Mouse (Mus musculus): ENCODE measurements around the gene Cdh26. TPM values are rescaled to one million over a fixed set of nuclear protein-coding genes. Genes with fewer than 3 reads are reported as not detected.

Gene Cdh26
- total RNA-seq (2021): under 1 TPM in 1 of 2 experiments, not detected in 1; 0.11 TPM

DNA sequence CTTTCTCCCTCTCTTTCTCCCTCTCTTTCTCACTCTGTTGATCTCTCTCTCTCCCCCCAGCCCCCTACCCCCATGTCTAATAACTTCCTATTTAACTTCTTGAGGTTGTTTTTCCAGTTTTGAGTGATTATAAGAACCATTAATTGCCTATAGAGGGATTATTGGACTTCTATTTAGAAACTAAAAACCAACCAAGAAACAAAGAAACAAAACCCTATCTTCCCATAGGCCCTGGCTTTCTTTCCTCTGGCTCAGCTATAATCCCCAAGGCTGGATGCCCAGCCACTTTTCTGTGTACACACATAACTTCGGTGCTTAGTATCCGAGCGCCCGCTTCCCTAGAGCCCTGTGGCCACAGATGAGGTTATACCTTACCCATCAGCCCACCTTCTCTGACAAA is at the start of gene Cdh26:
Cdh26 (plus strand) TSS at position 301 of the 400 bp plus-strand sequence.
- intact Hi-C loops (cut with DNase I): no loop called here
- no peak for DNase-seq

DNA sequence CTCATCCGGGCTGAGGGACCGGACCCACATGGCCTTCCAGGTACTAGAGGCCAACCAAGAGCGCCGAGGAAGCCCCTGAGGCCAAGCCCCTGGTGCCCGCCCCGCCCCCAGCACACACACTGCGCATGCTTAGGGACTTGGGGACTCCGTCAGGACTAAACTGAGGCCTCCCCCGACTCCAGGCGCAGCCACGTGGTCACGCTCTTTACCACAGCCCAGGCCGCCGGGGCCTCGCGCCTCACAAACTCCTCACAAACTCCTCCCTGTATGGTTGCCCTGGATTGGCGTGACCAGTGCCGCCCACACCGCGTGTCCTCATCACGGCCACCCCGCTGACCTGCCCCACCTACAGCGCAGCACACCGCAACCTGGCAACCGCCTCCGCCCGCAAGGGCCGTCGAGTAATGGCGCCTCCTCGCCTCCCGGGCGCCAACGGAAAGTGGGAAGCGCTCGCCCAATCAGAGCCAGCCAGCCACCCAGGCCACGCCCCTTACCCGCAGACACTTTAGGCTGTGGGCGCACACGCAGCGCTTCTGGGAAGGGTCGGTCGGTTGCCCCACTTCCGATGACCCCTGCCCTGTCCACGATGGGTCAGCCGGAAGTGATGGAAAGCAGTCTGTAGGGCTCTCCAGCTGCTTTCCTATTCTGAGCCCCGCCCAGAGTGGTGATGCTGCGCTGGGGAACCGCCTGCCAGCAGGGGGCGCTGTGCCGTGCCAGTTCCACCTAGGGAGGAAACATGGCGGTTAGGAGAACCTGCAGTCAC is 23.1 kb upstream of the Cdh26 start, which contains the start of gene Sycp2:
Sycp2 (minus strand) TSS at position 633 of the 763 bp plus-strand sequence.
- no peak for DNase-seq
- intact Hi-C loops (cut with DNase I): no loop called here

DNA sequence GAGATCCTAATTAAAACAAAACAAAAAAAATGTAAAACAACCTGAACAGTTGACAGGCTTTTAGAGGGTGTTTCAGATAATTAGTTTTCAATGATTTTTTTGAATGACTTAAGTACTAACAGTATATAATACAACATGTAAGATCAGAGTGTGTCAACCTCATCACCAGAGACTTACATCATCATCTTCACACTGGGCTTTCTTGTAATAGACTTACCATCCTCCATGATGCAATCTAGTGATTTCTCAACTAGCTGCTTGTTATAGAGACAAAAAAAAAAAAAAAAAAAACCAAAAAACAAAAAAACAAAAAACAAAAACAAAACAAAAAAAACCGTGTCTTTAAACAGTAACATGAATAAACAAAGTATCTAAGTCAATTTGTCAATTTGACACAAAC is 21.3 kb upstream of the Cdh26 start:
- intact Hi-C loops (cut with DNase I): no loop called here
- no peak for DNase-seq

DNA sequence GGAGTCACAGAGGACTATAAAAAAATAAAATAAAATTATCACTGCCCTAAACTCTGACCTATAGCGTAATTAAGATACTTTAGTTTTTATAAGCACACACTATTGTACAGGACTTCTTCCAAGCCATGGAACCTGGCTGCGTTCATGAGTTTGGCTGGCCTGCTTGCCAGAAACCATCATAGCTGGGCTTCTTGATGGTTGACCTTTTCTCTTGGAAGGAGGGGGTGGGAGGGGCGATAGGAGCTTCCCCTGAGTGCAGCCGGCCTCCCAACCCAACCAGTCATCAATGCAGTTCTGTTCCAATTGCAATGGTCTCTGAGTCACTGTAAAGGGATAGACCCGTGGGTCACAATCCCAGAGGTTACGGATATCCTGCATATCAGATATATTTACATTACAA is 20.0 kb upstream of the Cdh26 start:
- no peak for DNase-seq
- intact Hi-C loops (cut with DNase I): no loop called here

DNA sequence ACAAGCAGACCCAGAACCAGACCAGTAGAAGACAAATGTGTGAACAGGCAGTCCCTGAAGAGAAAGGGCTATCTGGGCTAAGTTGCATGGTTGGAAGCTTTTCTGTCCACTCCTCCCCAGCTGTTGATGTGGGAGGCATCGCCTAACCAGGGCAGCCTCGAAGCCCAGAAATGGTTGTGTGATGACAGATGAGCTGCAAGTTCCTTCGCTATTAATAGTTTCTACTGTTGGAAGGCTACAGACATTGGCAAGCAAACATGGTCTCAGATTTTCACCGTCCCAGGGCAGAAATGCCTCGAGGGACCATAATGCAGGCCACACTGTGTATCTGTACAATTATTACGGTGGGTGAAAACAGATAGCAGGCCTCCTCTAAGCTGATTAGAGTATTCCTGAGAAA is 17.7 kb upstream of the Cdh26 start:
- intact Hi-C loops (cut with DNase I): no loop called here

DNA sequence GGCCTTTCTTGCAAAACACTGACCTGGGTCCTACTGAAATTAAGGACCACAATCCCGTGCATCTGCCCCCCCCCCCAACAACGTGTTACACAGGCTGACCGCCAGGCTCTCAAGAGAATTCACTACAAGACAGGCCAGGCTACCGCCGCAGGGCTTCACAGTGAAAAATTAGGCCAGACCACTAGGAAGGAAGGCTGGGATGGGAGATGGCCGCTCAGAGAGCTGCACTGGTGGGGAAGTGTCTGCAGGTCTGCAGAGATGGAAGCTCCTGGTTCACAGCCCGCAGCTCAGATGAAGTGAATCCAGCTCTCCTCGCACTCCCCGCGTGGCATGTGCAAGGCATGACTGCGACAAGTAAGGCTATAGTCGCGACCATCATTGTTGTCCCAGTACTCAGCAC is 17.2 kb upstream of the Cdh26 start:
- intact Hi-C loops (cut with DNase I): no loop called here
- no peak for DNase-seq

More for the DNA sequence above, 17.7 kb upstream of the Cdh26 start:
- DNase-seq: peak; percentile 37 to 51

DNA sequence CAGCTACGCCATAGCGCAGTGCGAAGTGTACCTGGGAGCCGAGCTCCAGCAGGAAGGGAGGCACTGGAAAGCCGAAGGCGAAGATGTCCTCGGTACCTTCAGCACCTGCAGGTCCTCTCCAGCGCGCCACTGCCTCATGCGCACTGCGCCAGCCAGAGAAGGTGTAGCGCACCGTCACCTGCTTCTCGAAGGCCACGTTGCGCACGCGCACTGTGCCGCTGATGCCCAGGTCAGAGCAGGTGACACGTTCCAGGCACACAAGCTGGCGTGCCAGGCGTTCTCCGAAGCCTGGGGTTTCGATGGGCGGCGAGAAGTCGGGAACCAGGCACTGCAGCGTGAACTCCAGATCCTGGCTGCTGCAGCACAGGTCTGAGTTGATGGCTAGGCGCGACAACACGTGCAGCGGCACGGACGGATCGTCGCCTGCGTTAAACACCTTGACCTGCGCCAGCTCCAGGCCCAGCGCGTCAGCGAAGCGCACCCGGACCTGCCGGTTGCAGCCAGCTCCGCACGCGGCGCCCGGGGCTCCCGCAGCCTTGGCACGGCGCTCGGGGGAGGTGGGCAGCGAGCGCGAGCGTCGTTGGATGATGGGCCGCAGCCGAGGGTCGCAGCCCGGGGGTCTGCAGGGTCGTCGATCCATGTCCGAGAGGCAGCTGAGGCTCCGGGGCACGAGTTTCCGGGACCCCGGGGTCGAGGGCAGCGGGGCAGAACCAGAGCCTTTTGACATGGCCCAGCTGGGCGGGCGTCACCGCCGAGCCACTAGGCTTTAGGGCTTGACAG is 16.7 kb upstream of the Cdh26 start:
- peak; percentile 37 to 48 for DNase-seq

DNA sequence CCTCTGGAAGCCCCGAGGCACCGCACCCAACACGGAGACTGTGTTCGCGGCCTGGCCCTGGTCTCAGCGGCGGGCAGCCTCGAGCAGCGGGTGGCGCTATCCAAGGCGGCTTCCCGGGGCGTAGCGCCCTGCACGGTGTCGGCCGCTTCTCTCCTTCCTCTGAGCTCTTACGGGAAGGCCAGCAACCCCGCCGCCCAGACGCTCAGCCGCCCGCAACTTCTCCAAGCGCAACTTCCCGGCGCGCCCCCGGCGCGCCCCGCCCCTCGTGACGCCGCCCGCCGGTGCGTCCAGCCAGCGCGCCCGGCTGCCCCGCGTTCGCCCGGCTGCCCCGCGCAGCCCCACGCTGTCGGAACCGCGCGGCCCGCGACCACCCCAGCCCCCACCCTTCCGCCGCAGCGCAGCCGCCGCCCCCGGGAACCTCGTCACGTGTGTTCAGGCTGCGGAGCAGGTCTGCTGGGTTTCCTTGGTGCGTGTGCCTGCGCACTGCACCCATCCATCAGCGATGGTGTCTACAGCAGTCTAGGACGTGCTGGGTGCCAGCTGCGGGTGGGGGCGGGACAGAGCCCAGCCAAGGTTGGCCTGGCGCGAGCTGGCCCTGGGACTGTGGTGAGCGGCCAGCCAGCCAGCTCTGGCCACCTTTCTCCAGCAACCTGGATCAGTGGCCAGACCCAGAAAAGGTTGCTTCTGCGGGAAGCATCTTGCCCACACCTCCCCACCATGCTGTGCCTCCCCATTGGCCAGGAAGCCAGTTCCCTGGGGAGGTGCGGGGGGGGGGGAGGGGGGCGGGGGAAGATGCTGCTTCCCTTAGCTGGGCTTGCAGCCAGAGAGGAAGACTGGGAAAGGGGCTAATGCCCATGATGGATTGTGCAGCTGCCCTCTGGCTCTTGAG is 15.8 kb upstream of the Cdh26 start, which contains the start of the genes Ppp1r3d and Fam217b:
Ppp1r3d (minus strand) TSS at position 212 of the 889 bp plus-strand sequence.
Fam217b (plus strand) TSS at position 264 of the 889 bp plus-strand sequence.
- intact Hi-C loops (cut with DNase I): loop anchor here (1.0 kb wide), 1 partner anchor 9 kb away; no protein-coding TSS in a partner anchor

More for the DNA sequence above, 16.7 kb upstream of the Cdh26 start:
- intact Hi-C loops (cut with DNase I): no loop called here

DNA sequence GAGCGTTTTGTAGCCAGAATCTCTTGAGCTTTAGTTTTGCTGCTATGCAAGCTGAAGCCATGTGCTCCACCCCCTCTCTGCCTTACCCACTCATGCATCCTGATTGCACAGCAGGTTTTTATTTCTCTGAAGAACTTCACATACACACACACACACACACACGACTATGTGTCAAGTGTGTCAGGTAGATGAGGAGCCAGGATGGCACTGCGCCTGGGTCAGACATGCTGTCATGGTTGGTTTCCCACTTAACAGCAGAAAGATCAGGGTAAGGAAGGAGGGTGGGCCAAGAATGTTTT is 15.2 kb upstream of the Cdh26 start:
- DNase-seq: no peak
- intact Hi-C loops (cut with DNase I): loop anchor here (1.0 kb wide), 1 partner anchor 8 kb away; no protein-coding TSS in a partner anchor

More for the DNA sequence above, 15.8 kb upstream of the Cdh26 start, which contains the start of the genes Ppp1r3d and Fam217b:
- DNase-seq: peak; percentile 61 to 72

DNA sequence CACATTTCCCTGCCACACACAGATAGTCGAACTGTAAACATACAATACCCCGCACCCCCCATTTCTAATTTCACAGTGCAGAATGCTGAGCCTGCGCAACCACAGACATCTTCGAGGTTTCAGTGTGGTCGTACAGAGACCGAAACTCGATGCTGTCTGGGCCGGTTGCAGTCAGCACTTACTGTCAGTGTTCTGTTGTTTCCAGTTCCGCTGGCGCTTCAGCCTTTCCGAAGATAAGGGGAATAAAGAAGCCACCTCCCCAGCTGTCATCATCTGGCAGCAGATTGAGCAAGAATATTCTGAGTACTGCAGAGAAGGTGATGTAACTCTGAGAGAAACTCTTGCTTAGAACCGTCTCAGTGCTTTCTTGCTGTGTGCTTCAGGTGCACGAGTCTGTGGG is 13.9 kb upstream of the Cdh26 start:
- intact Hi-C loops (cut with DNase I): no loop called here
- no peak for DNase-seq

DNA sequence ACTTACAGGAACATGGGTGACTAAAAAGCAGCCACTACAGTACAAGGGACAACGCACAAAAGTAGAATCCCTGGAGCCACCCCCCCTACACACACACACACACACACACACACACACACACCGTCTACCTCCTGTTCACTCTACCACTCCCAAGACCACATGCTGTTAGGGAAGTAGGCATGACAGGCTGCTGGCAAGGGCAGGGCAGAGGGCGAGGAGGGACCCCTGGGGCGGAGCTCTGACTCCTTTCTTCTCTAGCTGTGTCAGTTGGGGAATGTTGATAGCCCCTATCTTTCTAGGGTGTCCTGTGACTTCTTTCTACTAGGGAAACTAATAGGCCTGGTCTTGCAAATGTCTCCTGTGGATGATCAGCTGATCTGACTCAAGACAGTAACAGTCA is 13.4 kb upstream of the Cdh26 start:
- DNase-seq: no peak
- intact Hi-C loops (cut with DNase I): no loop called here

DNA sequence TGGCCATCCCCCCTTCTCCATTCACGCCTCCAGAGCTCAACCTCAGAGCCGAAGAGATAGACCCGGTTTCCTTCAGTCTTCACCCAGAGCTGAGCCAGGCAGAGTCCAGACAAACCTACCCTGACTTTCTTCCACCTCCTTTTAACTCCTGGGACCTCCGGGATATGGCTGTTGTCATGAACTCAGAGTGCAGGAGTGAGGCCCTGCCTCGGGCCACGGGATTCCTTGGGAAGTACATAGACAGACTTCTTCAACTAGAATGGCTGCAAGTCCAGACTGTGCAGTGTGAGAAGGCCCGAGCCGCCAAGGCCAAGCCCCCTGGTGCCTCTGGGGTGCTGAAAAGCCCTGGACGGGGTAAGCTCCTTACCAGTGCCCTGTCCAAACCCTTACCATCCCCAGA is 9.8 kb upstream of the Cdh26 start:
- intact Hi-C loops (cut with DNase I): loop anchor here (10.0 kb wide), 1 partner anchor 154 kb away; no protein-coding TSS in a partner anchor
- no peak for DNase-seq

DNA sequence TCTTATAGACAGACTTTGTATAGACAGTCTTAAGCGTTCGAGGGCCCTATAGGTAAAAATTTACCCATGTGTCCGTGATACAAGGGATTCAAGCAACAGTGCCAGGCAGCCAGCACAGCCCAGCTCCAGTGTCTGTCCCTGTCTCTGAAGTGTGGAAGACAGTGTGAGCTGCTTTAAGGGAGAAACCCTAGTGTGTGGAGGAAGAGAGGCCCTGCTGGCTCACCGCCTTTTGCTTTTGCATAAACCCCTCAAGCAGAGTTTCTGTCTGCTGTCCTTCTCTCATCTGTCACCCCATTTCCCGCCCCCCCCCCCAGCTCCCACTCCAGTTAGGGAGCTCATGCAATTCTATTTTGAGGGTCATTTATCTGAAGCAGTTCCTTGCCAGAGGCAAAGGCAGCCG is 8.7 kb upstream of the Cdh26 start:
- intact Hi-C loops (cut with DNase I): loop anchor here (10.0 kb wide), 1 partner anchor 153 kb away; no protein-coding TSS in a partner anchor

DNA sequence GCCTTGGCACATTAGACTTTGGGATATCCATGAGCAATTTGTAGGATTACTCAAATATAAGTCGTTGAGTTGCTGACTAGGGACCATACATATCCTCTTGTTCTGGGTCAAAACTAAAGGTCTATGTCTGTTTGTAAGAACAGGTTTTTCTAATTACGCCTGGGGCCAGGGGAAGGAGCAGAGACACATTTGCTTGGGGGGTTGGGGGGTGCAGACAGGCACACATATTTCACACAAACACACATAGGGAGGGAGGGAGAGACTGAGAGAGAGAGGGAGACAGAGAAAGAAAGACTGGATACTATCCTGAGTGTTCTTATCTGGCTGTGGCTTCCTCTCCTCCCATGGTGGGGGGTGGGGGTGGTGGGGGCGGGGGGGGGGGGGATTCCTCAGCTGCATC is 8.1 kb upstream of the Cdh26 start:
- peak in 1 of 2 experiments; percentile 0 for DNase-seq
- intact Hi-C loops (cut with DNase I): loop anchor here (10.0 kb wide), 1 partner anchor 153 kb away; no protein-coding TSS in a partner anchor

More for the DNA sequence above, 8.7 kb upstream of the Cdh26 start:
- no peak for DNase-seq

DNA sequence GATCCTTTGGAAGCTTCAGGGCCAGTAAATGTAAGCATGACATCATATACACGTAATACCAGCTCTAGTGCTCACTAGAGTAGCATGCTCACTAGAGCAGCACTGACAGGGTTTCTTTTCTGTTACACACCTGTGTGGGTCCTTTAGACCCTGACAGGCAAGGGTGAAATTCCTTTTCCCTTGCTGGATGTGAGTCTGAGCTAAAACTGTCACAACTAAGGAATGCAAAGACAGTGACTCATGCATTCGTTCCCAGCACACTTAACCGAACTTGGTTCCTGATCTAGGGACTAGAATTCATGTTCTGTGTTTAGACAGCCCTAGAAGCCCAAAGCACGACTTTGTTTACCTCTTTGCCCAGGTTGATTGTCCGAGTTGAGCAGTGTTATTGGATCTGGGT is 7.1 kb upstream of the Cdh26 start:
- intact Hi-C loops (cut with DNase I): loop anchor here (1.0 to 10.0 kb wide), 2 partner anchors 8 to 152 kb away; no protein-coding TSS in a partner anchor
- peak in 1 of 2 experiments; percentile 0 for DNase-seq

DNA sequence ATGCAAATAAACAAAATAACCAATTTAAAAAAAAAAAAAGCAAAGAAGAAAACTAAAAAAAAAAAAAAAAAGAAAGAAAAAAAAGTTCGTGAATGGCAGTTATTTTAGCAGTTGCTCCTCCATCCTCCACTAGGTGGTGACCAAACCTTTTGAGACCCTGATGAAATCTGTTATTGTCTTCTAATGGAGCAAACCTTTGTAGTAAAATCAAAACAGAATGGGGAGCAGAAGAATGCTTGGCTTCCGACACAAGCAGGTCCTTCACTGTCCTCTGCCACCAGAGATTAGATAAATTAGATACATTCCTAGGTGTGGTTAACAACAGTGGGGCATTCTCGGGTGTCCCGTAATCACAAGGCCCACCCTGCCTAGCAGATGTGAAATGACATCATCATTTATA is 4.1 kb upstream of the Cdh26 start:
- intact Hi-C loops (cut with DNase I): loop anchor here (1.0 to 10.0 kb wide), 4 partner anchors 66 to 239 kb away; no protein-coding TSS in a partner anchor
- peak in 1 of 2 experiments; percentile 10 for DNase-seq

DNA sequence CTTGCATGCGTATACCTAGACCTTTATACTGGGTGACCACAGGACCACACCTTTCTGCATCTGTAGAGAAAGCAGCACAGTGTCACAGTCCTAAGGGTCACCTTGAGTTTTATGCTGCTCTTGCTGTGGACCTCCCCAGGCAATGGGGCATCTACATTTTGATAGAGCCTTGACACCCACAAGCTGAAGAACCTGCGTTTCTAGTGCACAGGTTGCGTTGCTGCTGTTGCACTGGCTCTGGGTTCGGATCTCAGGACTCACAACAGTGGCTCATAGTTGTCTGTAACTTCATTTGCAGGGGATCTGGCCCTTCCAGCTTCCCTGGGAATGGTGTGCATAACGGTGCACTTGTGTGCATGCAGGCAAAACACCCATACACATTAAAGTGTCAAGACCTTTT is 3.1 kb upstream of the Cdh26 start:
- DNase-seq: no peak
- intact Hi-C loops (cut with DNase I): loop anchor here (5.0 to 10.0 kb wide), 3 partner anchors 65 to 148 kb away; no protein-coding TSS in a partner anchor

DNA sequence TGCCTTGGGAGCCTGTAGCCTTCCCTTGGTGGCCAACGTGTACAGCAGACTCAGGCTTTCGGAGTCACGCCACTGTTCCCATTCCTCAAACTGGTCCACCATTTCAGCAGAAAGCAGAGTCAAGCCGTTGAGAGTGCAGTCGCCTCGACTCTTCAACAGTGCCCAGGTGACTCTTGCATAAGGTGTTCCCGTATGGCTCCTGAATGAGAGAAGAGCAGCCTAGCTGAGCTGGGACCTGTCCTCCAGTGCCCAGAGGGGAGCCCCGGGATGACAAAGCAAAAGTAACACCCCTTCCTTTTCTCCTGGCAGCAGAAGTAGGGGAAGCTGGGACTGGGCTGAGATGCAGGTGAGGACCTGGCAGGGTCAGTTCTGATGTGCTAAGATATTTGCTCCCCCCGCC is 2.1 kb upstream of the Cdh26 start:
- no peak for DNase-seq
- intact Hi-C loops (cut with DNase I): loop anchor here (5.0 to 10.0 kb wide), 3 partner anchors 64 to 147 kb away; no protein-coding TSS in a partner anchor

DNA sequence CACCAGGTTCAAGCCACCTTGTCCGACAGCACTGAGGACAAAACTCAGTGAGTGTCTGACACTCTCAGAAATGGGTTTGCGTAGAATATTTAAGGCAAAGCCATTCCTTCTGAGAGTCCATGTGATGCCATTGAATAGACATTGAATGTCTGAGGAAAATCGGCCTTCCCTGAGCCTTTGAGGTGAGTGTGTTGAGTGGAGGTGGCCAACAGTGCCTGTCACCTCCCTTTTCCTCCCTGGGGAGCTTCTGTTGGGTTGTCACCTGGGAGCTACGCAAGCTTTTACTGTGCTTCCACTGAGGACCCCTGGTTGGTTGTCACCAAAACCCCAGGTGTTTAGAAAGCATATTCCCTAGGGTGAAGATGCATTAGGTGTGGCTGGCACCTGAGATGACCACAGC is 1.7 kb upstream of the Cdh26 start:
- no peak for DNase-seq
- intact Hi-C loops (cut with DNase I): loop anchor here (5.0 to 10.0 kb wide), 3 partner anchors 64 to 146 kb away; no protein-coding TSS in a partner anchor

DNA sequence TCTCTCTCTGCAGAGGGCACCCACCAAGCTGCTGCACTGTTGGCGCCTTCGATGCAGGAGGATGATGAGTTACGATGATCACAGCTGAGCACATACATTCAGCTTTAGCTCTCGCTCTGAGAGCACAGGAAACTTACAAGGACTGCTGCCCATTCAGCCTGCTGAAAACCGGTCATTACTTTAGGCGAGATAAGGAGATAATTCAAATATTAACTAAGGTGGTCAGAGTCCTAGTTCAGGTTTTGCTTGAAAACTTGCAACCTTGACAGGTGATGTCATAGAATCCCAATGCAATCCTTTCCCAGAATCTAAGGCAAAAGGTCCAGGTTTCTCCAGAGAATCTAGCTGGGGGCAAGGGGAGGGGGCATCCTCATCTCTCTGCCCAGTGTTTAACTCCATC is 905 bp upstream of the Cdh26 start:
- intact Hi-C loops (cut with DNase I): loop anchor here (5.0 to 10.0 kb wide), 3 partner anchors 63 to 145 kb away; no protein-coding TSS in a partner anchor
- DNase-seq: no peak

Measured in heart, postnatal 36 days (tissue).